Mouse (Mus musculus) colon, adult 2 months (tissue): ENCODE measurements around the gene Klhl15. TPM values are rescaled to one million over a fixed set of nuclear protein-coding genes. Genes with fewer than 3 reads are reported as not detected.

Experiments used
- polyA plus RNA-seq: library from polyadenylated mRNA; depleted of rRNA; stranded (reverse); fragments of >200 nt; gene quantifications from 2 replicates; pipeline ENCODE4 v1.2.3, GENCODE M21; 2012; rRNA removed

Gene Klhl15
- polyA plus RNA-seq: 10.9 and 11.2 TPM in 2 replicates

DNA sequence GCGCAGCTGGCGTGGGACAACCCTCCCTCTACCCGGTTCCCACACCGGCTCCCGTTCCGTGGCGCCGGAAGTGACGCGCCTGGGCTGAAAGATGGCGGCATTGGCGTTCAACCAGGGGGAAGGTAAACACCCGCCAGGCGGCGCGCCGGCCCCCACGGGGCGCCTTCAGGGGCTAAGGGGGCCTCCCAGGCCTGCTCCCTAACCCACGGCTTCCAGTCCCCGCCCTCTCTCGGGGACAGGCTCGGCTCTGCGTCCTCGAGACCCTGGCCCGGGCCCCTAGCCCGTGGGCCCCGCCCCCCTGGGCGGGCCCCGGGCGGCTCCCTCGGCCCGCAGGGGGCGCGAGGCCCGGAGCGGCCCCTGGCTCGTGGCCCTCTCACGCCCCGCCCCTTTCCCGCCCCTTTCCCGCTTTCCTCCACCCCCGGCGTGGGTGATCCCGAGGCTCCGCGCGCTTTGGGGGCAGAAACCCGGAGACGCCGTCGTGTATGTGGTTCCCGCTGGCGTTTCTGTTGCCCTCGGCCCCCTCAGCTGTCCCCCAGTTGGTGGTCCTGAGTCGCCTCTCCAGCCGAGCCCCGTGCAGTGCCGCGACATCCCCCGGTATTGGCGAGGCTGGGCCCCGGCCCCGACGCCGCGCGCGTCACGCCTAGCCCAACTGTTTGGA is at the start of gene Klhl15:
Klhl15 (plus strand) TSS at position 68 of the 658 bp plus-strand sequence.

GRCm38 (mm10) chrX:94212597-94213321 is 21.6 kb upstream of the Klhl15 start, which contains the start of gene Eif2s3x:
TSS of gene Eif2s3x (minus strand) at chrX:94212862.

Other genes starting within 250 kb of the Klhl15 start
- 1.3 and 1.6 TPM in 2 replicates for gene Zfx, start 110.9 kb upstream of the Klhl15 start, polyA plus RNA-seq
- gene Eif2s3x, start 21.7 kb upstream of the Klhl15 start, polyA plus RNA-seq: 25.7 and 35.7 TPM in 2 replicates
- not detected in 2 replicates for gene Fam90a1b, start 132.2 kb downstream of the Klhl15 start, polyA plus RNA-seq
- gene Apoo, start 132.5 kb downstream of the Klhl15 start, polyA plus RNA-seq: 3.3 and 4.3 TPM in 2 replicates